Mouse (Mus musculus) cerebellum, adult (tissue): ENCODE results near the gene Rpp25.

Experiments used
- ATAC-seq: cut with Nextera tagmentation; 2 replicates; pipeline ENCODE4 v1.9.2; 2017; ENCODE audit warnings: mild to moderate bottlenecking, moderate library complexity, mixed read lengths; ENCODE audit not compliant: insufficient number of reproducible peaks, low FRiP score, low TSS enrichment

The Rpp25 gene

GRCm38 (mm10) chr9:57503622-57504380, at the start of gene Rpp25:
Rpp25 (plus strand) TSS chr9:57504026.
- ATAC-seq, result no peak

DNA sequence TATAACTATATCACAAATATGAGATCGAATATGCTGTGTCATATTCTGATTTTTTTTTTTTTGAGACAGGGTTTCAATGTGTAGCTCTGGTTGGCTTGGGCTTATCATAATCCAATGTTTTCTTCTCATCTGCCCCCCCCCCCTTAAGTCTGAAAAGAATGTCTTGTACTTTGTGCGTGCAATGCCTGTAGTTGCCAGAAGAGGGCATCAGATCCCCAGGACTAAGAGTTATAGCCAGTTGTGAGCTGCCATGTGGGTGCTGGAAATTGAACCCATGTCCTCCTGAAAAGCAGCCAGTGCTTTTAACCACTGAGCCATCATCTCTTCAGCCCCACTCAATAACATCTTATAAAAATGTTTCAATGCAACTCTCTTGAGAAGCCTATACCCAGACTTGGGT, 44.1 kb upstream of the Rpp25 start:
- ATAC-seq, result no peak

- ATAC-seq, result no peak
Observed at GRCm38 (mm10) chr9:57462866-57463265, 41.0 kb upstream of the Rpp25 start.

DNA sequence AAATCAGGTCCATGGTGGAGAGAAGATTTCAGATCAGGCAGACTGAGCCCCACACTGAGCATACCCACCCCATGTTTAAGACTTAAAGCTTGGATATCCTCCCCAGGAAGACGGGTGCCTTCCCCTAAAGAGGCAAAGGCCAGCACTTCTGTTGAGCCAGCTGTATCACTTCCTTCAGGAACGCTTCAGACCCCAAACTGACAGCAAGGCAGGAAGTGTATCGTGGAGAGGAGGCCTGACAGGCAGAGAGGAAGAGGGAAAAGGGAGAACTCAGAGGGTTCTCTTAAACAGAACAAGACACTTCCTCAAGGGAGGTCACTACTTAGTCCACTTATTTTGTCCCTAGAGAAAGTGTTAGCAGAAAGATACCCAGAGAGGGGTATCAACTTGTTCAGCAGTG, 37.7 kb upstream of the Rpp25 start:
- ATAC-seq, result no peak

- ATAC-seq, result peak; percentile 58
Observed at GRCm38 (mm10) chr9:57467271-57467771, 36.5 kb upstream of the Rpp25 start.

- ATAC-seq, result peak; percentile 92
Observed at GRCm38 (mm10) chr9:57467896-57468549, 35.8 kb upstream of the Rpp25 start, which contains the start of gene Scamp5. Scamp5 (minus strand) TSS chr9:57468060.

DNA sequence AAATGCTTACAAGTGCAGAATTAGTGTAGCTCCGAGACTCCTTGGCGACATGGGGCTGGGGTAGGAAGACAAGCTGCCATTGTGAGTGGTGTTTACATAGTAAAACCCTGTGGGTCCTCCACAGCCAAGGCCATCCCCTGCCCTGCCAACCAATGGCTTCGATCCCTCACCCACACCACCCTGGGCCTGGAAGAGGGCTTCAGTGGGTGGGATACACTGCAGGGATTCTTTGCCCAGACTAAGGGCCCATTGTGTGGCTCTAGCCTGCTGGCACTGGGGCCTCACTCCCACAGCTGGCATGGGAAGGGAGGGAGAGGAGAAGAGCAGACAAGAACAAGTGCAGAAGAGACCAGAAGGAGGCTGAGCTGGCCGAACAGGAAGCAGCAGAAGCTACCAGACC, 34.9 kb upstream of the Rpp25 start:
- ATAC-seq, result no peak

- peak; percentile 61; the same call in 1 of the 2 replicates for ATAC-seq
Observed at GRCm38 (mm10) chr9:57485774-57486173, 18.1 kb upstream of the Rpp25 start.

GRCm38 (mm10) chr9:57487807-57488206, 16.0 kb upstream of the Rpp25 start:
- ATAC-seq, result no peak

DNA sequence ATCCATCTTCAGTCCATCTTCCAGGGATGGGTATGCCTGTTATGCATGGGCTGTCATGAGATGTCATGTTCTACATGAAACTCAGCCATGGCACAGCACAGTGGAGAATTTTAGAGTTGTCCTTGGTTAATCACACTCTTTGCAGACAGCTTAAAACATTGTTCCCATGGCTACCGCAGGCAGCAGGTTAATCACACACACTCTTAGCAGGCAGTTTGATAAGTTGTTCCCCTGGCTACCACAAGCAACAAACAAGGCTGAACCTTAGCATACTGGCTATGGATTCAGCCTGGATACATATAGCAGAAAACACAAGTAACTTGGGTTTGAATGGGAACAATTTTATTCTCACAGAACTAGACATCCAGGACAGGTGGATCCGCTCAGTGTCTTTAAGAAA, 10.3 kb upstream of the Rpp25 start:
- no peak for ATAC-seq

DNA sequence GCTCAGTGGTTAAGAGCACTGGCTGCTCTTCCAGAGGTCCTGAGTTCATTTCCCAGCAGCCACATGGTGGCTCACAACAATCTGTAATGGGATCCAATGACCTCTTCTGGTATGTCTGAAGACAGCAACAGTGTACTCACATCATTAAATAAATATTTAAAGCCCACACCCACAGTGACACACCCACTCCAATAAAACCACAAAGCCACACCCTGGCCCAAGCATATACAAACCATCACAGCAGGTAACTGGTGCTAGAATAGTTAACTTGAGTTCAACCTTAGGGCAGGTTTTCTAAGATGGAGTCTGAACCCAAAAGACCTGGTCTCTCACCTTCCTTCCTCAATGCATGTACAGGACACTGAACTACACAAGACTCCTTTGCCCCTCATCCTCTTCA, 8.9 kb upstream of the Rpp25 start:
- ATAC-seq, result no peak

- ATAC-seq, result no peak
Observed at GRCm38 (mm10) chr9:57497236-57497635, 6.6 kb upstream of the Rpp25 start.

DNA sequence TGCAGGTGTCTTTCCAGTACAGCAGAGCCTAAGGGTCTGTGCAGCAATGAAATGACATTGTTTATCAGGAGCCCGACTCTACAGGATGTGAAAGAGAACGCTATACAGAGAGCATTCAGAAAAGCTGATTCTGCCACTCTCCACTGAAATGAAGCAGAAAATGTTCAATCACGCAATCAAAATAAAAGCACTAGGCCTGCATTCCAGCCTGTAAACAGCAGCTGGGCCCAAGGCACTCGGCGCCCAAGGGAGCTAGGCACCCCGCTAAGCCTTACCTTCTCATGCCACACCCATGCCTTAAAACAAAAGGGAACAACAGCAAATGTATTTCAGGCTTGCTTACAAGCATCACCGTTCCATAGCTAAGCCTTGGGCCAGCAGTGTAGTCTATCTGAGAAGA, 5.3 kb upstream of the Rpp25 start:
- no peak for ATAC-seq

- no peak for ATAC-seq
Observed at GRCm38 (mm10) chr9:57501452-57501851, 2.4 kb upstream of the Rpp25 start.

DNA sequence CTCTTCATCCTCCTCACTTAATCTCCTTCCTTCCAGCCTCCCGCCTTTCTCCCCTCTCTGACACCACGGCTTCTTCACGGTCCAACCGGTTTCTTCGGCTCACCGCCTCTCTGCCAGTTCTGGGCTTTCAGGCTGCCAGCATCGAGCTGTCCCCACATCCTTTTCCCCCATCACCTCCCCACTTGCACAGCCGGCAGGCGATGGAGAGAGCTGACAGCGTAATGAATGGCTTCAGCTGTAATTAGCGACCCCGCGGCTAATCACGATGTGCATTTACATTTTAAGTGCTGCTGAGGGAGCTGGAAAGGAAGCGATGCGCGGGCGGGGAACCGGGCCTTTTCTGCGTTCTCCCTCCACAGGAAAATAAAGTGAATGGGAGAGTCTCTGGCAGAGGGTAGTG, 2.0 kb upstream of the Rpp25 start:
- no peak for ATAC-seq

GRCm38 (mm10) chr9:57502911-57503621, 760 bp upstream of the Rpp25 start:
- ATAC-seq, result no peak

DNA sequence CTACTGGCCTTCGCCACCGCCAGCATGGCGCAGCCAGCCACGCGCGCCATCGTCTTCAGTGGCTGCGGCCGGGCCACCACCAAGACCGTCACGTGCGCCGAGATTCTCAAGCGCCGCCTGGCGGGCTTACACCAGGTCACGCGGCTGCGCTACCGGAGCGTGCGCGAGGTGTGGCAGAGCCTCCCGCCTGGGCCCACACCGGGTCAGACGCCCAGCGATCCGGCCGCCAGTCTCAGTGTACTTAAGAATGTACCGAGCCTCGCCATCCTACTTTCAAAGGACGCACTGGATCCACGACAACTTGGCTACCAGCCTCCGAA, 515 bp downstream of the Rpp25 start:
- no peak for ATAC-seq

GRCm38 (mm10) chr9:57504891-57505290, 1.1 kb downstream of the Rpp25 start:
- ATAC-seq, result no peak

DNA sequence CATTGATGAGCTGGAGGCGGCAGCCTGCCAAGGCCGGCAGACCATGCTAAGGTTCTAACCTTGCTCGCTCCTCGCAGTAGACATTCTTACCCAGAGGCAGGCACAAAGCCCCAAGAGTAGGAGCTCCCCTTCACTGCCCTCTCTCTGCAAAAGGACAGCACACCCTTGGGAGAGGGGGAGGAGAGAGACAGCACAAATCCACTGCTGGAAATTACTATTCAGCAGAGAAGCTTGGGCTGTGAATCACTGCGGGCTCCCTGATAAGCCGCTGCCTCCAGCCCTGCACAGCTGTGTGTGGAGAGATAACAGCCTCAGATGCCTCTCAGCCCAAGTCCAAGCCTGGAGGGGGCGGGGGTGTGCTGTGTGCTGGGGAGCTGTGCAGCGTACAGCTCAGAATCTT, 1.9 kb downstream of the Rpp25 start:
- ATAC-seq, result no peak

DNA sequence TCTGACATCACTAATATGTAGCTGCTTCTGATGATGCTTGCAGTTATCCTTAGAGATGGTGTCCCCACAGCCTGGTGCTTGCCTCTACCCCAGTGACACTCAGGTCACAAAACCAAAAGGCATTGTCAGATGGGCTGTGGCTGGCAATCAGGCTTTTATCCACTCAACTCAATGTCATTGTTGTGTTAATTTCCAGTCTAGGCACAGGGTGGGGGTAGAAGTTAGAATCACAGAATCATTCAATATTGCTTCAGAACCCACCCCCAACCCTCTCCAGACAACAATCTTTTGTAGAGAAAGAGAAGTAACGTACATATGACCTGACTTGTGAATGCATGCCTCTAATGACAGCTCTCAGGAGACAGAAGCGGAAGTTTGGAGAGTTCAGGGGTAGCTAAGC, 6.8 kb downstream of the Rpp25 start:
- ATAC-seq, result no peak

DNA sequence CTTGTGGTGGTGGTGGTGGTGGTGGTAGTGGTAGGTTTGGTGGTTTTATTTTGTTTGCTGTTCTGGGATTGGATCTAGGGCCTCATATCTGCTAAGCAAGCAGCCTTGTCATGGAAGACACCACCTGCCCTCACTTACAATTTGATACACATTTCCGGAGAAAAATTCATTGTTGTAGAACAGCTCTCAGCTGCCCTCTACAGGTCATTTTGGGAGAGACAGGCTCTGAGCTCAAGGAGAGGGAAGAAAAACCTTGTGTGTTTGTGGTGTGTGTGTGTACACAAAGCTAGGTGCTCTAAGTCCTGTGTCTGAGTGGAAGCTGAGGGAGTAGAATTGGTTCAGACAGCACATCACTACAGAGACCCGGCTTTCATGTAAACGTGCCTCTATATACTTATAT, 13.3 kb downstream of the Rpp25 start:
- ATAC-seq, result no peak
